Mouse (Mus musculus) spleen, adult 2 months (tissue): ENCODE data around the gene Hacl1. TPM values are rescaled to one million over a fixed set of nuclear protein-coding genes. Genes with fewer than 3 reads are reported as not detected.

ENCODE experiments used
- DNase-seq, 2 experiments: peaks; one replicate each; pipeline versions ENCODE4 v3.0.0 to v3.0.0-alpha.2; 2012 to 2021; ENCODE audit warnings: low spot score in 2 of 2, low read depth in 1 of 2
- H3K27ac ChIP-seq: fragments of 200-500 bp; 2 replicates; pipeline ENCODE4 v1.5.1; 2012; ENCODE audit warnings: low read length, inconsistent platforms; ENCODE audit not compliant: insufficient read depth
- H3K27me3 ChIP-seq: fragments of 200-500 bp; 2 replicates; pipeline ENCODE4 v1.6.1; 2012; ENCODE audit warnings: mild to moderate bottlenecking, moderate library complexity, low read length, inconsistent platforms; ENCODE audit not compliant: control insufficient read depth, insufficient read depth
- H3K36me3 ChIP-seq: fragments of 200-500 bp; 2 replicates; pipeline ENCODE4 v1.6.1; 2012; ENCODE audit warnings: mild to moderate bottlenecking, low read length, inconsistent platforms; ENCODE audit not compliant: control insufficient read depth, insufficient read depth
- H3K4me1 ChIP-seq: fragments of 200-500 bp; 2 replicates; pipeline ENCODE4 v1.6.1; 2011; ENCODE audit warnings: inconsistent platforms; ENCODE audit not compliant: control insufficient read depth, insufficient read depth, insufficient read length
- H3K4me3 ChIP-seq: fragments of 200-500 bp; 2 replicates; pipeline ENCODE4 v1.5.1; 2011; ENCODE audit warnings: mild to moderate bottlenecking, inconsistent platforms; ENCODE audit not compliant: insufficient read depth, insufficient read length; ENCODE audit errors: extremely low read depth
- CTCF ChIP-seq: fragments of 200-500 bp; IDR thresholded peaks from 2 replicates; pipeline ENCODE4 v1.5.1; 2011; ENCODE audit warnings: mild to moderate bottlenecking, inconsistent platforms; ENCODE audit not compliant: insufficient read depth, insufficient read length, insufficient replicate concordance; ENCODE audit errors: extremely low read depth
- POLR2A ChIP-seq: fragments of 200-500 bp; IDR thresholded peaks from 2 replicates; pipeline ENCODE4 v1.6.1; 2011; ENCODE audit warnings: low read depth, low read length, inconsistent platforms
- WGBS: fragments of 180-500 bp; shearing (Covaris S2); methylation state at CpG from one replicate; pipeline ENCODE4 v1.1.7; 2018; 5-methylcytosine and 5-hydroxymethylcytosine counted together
- polyA plus RNA-seq: library from polyadenylated mRNA; depleted of rRNA; stranded (reverse); fragments of >200 nt; gene quantifications from 2 replicates; pipeline ENCODE4 v1.2.3, GENCODE M21; 2012

Hacl1 gene
- polyA plus RNA-seq, 1 experiment, result 6.1 TPM

GRCm38 (mm10) chr14:31680656-31681055 is 39.6 kb upstream of the Hacl1 start:
- Histone ChIP-seq H3K27me3 (no peaks in the 10 kb centered on the region), H3K27ac (peak overlapping the region; percentile 57), H3K4me1 (peaks cover 29% of the 10 kb centered on the region; the same call in 1 of the 2 replicates), H3K4me3 (no peak overlapping the region), H3K36me3 (no peaks in the 10 kb centered on the region)
- no peak for DNase-seq
- WGBS, result 35% methylated on average over 3 of the region's 3 CpGs
- no peak for TF ChIP-seq POLR2A
- no peak for TF ChIP-seq CTCF

GRCm38 (mm10) chr14:31671635-31672320 is 30.7 kb upstream of the Hacl1 start:
- Histone ChIP-seq H3K4me3 (no peak overlapping the region), H3K4me1 (peaks cover 27% of the 10 kb centered on the region), H3K27me3 (no peaks in the 10 kb centered on the region), H3K36me3 (no peaks in the 10 kb centered on the region), H3K27ac (no peak overlapping the region)
- no peak for DNase-seq
- TF ChIP-seq CTCF (no peak), POLR2A (no peak)
- 78% methylated on average over 10 of the region's 10 CpGs for WGBS

- 10% methylated on average over 15 of the region's 15 CpGs for WGBS
- Histone ChIP-seq H3K27me3 (no peaks in the 10 kb centered on the region), H3K4me1 (peaks cover 35% of the 10 kb centered on the region), H3K36me3 (no peaks in the 10 kb centered on the region), H3K27ac (peak overlapping the region; percentile 48), H3K4me3 (no peak overlapping the region)
- TF ChIP-seq POLR2A, result no peak
- no peak for TF ChIP-seq CTCF
- DNase-seq, result peak; percentile 52 to 56
Measured at GRCm38 (mm10) chr14:31669642-31670490, 28.8 kb upstream of the Hacl1 start.

- H3K4me3 ChIP-seq, result no peak overlapping the region
- H3K27me3 ChIP-seq, result no peaks in the 10 kb centered on the region
- H3K4me1 ChIP-seq, result peaks cover 40% of the 10 kb centered on the region
- WGBS, result 21% methylated on average over 13 of the region's 13 CpGs
- TF ChIP-seq CTCF, result no peak
- no peak for TF ChIP-seq POLR2A
- no peaks in the 10 kb centered on the region for H3K36me3 ChIP-seq
- no peak for DNase-seq
- peak overlapping the region; percentile 48 for H3K27ac ChIP-seq
Measured at GRCm38 (mm10) chr14:31669161-31669611, 28.1 kb upstream of the Hacl1 start.

GRCm38 (mm10) chr14:31668326-31668725 is 27.2 kb upstream of the Hacl1 start:
- Histone ChIP-seq H3K4me1 (peaks cover 48% of the 10 kb centered on the region), H3K27me3 (no peaks in the 10 kb centered on the region), H3K36me3 (no peaks in the 10 kb centered on the region), H3K27ac (peak overlapping the region; percentile 24), H3K4me3 (no peak overlapping the region)
- no peak for DNase-seq
- no peak for TF ChIP-seq POLR2A
- TF ChIP-seq CTCF, result no peak
- WGBS, result 74% methylated on average over 13 of the region's 13 CpGs

- no peak for DNase-seq
Measured at GRCm38 (mm10) chr14:31667741-31668140, 26.7 kb upstream of the Hacl1 start.

More at GRCm38 (mm10) chr14:31667741-31668140, 26.7 kb upstream of the Hacl1 start:
- 49% methylated on average over 6 of the region's 6 CpGs for WGBS
- H3K27ac ChIP-seq, result peak overlapping the region; percentile 17; the same call in 1 of the 2 replicates
- no peak overlapping the region for H3K4me3 ChIP-seq
- H3K27me3 ChIP-seq, result no peaks in the 10 kb centered on the region
- TF ChIP-seq POLR2A, result no peak
- no peak for TF ChIP-seq CTCF
- H3K36me3 ChIP-seq, result no peaks in the 10 kb centered on the region
- peaks cover 54% of the 10 kb centered on the region for H3K4me1 ChIP-seq
